Mouse (Mus musculus) cerebellum, postnatal 25 days (tissue): ENCODE measurements around the gene Zfp296.
A peak's percentile ranks its signal among the peaks of the same experiment; 100 is the strongest.
"Not testable (repeated sequence)": the region's sequence is repeated elsewhere in the genome, so short reads cannot be mapped to it uniquely, and the experiment has no call there.

Source experiments
- DNase-seq, 2 experiments: peaks; one replicate each; pipeline ENCODE4 v3.0.0; 2021; ENCODE audit warnings: mixed read lengths in 2 of 2

Zfp296 gene

GRCm38 (mm10) chr7:19562643-19563410, 14.3 kb upstream of the Zfp296 start, which contains the start of gene Ppp1r37:
Ppp1r37 (minus strand) TSS chr7:19563076.
- DNase-seq, result peak; percentile 38 to 49

DNA sequence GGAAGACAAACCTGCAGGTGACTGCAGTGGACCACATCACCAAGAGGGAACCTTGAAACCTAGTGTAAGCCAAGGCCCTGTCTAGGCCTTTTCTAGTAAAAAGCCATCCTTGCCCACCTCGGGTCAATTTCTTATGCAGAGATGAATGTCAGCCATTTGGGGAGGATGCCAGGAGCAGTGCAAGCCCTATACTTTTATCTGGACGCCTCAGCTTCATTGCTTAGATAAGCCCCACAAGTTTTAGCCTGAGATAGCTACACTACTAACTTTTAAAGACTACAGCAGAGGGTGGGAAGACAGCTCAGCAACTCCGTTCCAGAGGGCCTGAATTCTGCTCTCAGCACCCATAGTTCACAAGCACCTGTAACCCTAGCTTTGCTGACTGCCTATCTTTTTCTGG, 13.2 kb upstream of the Zfp296 start:
- no peak for DNase-seq

DNA sequence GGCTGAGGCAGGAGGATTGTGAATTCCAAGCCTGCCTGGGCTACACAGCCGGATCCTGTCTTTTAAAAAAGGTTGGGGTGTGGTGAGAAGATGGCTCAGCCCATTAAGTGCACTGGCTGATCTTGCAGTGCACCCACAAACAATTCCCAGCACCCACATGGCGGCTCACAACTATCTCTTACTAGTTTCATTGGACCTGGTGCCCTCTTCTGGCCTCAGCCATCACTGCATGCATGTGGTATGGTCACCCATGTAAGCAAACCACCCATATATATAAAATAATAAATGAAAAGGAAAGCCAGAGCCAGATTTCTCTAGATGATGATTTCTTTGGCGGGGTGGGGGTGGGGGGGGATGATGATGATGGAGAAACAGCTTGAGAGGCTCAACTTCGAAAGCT, 12.6 kb upstream of the Zfp296 start:
- no peak for DNase-seq

DNA sequence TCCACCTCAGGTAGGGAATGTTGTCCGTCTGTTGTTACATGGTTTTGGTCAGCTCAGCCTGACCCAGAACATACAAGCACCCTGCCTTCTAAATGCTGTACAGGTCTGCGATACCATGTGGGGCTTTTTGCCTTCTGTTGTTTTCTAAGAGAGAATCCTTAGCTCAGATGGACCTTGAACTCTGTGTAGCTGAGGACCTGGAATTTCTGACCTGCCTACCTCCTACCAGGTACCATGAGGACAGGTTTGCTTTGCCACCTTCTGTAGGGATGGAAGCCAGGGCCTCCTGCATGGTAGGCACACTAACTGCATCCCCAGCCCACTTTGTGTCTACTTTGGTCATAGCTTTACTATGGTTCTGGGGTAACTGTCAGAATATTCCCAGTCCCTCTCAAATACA, 11.3 kb upstream of the Zfp296 start:
- DNase-seq, result no peak

- no peak for DNase-seq
Measured at GRCm38 (mm10) chr7:19567426-19567825, 9.7 kb upstream of the Zfp296 start.

DNA sequence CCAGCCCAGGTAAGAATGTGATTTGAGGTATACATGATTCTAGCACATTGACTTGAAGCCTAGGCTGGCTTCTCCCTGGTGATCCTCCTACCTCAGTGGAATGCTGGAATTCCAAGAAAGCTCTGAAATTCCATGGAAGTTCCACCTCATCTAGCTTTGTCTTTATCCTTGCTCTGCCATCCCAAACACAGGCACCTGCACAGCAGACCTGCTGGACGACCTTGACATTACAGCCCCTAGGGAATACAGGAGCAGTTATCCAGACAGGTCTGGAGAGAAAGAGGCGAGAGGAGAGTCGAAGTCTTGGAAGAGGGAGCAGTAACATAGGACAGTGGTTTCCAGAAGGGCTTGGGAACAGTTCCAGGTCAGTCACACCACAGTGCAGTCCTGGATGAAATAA, 7.4 kb upstream of the Zfp296 start:
- no peak for DNase-seq

DNA sequence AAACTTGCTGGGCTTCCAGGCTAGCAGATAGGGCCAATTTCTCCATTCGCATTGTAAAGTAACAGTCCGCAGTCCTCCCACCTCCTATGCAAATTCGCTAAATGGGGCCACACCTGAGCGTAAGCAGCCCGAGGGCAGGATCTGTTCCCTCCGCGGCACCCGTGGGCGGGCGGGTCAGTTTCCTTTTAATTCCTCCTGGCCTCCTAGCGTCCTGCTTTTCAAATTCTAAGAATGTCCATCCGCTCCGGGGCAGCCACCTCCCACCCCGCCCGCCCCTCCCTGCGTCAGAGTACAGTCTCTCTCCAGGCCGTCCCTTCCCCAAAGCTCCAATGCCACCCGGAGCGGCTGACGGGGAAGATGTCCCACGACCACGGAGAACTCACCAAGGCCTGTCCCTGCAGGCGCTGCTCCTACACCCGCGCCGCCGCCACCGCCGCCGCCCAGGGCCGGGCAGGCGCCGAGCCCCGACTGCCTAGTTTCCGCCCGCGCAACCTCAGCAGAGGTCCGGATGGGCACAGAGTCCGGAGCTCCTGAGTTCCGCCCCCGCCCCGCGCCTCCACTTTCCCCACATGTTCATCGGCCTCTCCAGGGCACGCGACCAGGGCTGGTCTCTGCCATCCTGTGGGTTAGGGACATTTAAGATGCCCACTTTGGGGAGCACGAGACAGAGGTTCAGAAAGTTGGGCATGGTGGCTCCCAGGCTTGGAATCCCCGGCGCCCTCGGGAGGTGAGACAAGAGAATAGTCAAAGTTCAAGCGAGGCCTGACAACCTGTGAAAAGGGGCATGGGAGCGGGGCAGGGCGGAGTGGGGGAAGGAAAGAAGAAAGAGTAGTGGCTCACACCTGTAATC, 3.9 kb upstream of the Zfp296 start:
- peak; percentile 86 to 88 for DNase-seq

DNA sequence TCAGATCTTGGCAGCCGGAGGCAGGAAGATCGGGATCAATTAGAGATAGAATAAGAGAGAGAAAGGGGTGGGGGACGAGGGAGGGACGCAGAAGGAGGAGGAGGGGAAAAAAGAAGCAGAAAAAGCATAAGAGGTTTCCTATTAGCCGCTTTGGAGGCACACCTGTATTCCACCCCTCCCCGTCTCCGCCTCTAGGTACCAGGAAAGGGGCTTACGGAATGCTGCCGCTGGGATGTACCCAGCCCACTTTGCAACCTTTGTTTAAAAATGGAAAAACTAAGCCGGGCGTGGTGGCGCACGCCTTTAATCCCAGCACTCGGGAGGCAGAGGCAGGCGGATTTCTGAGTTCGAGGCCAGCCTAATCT, 3.3 kb upstream of the Zfp296 start:
- no peak for DNase-seq

DNA sequence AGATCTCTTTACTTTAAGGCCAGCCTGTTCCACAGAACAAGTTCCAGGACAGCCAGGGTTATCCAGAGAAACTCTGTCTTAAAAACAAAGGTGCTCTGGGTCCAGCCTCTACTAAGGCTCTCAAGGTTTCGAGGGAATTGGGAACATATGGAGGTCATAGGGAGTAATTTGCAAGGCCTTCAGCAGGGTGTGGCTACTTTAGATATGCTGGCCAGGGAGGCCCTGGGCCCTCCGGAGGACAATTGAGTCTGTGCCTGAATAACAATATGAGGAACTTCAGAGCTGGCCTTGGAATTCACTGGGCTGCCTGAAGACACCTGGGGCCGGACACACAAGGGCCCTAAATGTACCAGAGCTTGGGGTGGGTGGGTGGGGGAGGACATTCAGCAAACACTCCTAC, 1.5 kb upstream of the Zfp296 start:
- DNase-seq, result no peak

DNA sequence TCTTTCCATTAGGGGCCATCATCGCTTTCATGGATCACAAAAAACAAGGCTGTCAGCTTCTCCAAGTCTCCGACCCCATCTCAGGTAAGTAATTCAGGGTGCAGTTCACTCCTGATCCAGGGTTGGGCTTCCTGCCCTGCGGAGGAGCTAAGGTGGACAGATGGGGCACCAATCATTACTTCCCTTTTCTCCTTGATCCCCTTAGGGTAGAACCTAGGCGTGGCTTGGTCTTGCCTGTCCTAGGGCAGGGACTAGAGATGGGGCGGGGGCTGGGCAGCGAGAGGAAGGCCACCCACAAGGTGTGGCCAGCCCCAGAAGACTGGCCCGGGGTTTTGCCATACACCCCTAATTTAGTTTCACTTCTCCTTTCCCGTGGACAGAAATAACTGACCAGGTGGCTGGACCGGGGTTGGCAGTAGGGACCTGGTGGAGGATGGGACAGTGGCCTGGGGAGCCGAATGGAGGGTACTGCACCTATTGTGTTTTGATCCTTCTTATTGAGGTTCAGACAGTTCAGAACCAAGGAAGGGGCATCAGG, 859 bp downstream of the Zfp296 start:
- peak; percentile 47 to 62 for DNase-seq

DNA sequence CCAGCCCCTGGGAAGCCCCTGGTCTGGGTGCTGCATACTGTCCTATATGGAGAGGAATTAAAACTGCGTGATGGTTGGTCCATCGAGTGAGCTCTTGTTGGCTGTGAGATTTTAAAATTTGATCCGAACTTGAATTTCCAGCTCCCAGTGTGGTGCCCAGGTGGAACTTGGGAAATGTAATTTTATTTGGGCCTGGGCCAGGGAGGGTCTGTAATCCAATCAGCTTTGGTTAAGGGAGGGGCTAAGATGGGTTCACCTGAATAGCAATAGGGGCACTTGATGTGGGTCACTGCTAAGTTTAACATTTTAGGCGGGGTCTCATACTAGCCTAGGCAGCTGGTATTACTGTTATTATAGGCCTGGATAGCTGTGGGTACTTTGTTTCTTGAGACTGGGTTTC, 1.3 kb downstream of the Zfp296 start:
- DNase-seq, result no peak

DNA sequence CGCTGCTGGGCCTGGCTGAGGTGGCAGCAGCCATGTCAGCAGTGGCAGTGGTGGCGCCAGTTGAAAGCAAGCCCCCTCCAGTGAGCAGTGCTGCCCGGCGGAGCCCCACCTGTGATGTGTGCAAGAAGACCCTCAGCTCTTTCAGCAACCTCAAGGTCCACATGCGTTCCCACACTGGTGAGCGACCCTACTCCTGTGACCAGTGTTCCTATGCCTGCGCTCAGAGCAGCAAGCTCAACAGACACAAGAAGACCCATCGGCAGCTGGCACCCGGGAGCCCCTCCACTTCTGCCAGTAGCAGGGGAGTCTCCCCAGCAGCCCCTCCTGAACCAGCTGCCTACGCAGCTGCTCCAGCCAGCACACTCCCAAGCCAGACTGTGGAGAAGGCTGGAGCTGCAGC, 2.7 kb downstream of the Zfp296 start:
- DNase-seq, result no peak

GRCm38 (mm10) chr7:19580634-19581033, 3.5 kb downstream of the Zfp296 start:
- DNase-seq, result no peak

DNA sequence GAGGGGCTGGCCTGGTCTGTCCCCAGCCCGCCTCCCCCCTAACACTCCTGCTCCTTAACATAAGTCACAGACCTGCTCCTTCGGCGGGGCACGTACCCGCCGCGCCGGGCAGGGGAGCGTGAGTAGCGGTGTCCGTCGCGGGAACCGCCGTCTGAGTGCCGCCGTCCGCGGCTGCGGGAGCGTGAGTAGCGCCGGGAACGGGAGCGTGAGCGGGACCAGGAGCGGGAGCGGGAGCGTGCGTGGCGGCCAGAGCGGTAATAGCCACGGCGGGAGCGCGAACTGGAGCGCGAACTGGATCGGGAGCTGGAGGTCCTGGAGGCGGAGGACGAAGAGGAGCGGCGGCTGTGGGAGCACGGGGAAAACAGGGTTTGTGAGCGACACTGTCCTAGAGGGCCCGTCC, 9.2 kb downstream of the Zfp296 start:
- DNase-seq, result no peak

GRCm38 (mm10) chr7:19589207-19589606, 12.1 kb downstream of the Zfp296 start:
- peak; percentile 46 to 64 for DNase-seq

- peak; percentile 75 to 88 for DNase-seq
Measured at GRCm38 (mm10) chr7:19589917-19590316, 12.8 kb downstream of the Zfp296 start.

DNA sequence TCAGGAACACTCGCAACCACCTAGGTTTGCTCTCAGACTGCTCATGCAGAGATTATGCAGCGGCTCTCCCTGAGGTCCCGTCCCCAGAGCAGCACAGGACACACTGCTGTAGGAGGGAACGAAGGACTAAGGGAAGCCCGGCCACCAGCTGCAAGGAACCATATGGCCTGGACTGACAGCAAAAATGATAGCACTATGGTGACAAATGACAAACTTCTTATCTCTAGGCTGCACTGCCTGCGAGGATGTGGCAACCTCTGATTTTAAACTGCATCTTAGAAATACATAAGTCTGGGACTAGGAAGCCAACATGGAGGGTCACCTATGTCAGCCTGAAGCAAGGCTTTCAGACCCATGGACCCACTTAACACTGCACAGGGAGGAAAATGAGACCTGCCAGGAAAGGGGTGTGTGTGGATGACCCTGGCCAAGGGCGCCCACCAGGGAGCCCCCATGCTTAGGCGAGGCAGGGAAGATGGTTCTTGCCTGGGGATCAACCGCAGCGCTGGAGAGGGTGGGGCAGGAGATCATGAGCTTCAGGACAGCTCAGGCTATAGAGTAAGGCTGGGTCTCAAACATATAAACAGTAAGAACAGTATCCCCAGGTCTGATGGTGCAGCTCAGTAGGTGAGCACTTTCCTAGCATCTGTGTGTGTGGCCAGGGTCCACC, 16.1 kb downstream of the Zfp296 start:
- DNase-seq, result no peak

DNA sequence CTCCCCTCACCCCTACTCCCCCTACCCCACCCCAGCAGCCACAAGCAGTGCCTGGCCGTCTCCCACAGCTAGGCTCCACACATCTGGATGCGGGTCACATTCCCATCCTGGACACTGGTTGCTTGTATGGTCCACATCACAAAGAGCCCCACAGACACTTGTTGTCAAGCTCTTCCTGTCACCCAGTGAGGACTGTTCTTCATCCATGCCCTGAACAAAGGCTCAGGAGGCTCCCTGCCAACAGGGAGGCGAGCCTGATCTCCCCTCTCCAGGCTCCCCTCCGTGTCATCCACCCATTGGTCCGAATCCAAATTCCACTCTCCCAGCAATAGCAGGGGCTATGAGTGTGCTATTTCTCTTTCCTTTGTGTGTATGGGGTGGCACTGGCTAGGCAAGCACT, 23.5 kb downstream of the Zfp296 start:
- no peak for DNase-seq

DNA sequence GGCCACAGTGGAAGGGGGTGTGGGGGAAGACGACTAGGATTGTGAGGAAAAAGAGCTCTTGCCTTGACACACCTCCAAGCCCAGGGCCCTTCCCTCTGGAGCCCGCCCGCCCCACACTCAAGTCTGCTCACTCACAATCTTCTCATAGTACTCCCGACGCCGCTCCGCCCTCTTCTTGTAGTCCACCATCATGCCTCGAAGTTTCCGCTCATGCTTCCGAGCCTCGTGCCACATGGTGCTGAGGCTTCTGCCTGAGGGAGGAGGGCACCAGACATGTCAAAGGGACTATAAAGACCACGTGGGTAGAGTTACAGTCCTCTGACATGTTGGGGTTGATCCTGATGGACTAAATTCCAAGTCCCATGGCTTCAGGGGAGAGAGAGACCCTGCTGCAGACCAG, 26.0 kb downstream of the Zfp296 start:
- DNase-seq, result no peak

- DNase-seq, result peak; percentile 94 to 98
Measured at GRCm38 (mm10) chr7:19603849-19604605, 26.9 kb downstream of the Zfp296 start, which contains the start of gene Clasrp. Clasrp (minus strand) TSS chr7:19604486.

DNA sequence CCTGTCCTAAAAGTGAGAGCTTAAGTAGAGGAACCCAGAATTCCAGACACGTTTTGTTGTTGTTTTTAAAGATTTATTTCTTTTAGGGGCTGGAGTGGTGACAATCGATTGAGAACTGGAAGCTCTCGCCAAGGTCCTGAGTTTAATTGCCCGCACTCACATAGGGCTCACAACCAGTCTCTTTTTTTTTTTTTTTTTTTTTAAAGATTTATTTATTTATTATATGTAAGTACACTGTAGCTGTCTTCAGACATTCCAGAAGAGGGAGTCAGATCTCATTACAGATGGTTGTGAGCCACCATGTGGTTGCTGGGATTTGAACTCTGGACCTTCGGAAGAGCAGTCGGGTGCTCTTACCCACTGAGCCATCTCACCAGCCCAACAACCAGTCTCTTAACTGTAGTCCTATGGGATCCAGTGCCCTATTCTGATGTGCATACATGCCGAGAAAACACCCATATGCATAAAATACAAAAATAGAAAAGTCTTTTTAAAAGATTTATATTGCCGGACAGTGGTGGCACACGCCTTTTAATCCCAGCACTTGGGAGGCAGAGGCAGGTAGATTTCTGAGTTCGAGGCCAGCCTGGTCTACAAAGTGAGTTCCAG, 27.6 kb downstream of the Zfp296 start:
- not testable (repeated sequence) for DNase-seq

DNA sequence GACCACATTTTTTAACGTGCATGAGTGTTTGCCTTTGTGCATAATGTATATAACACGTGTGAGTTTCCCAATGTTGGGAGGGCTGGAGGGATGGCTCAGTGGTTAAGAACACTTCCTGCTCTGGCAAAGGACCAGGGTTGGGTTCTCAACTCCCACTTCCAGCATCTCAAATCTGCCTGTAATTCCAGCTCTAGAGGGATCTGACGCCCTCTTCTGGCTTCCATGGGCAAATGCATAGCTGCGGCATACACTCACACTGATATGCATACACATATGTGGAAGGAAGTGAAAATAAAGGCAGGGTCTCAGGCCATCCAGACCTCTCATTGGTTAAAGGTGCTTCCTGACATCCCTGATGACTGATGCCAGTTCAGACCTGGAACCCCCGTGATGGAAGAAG, 30.2 kb downstream of the Zfp296 start:
- DNase-seq, result no peak
